Mouse (Mus musculus) forebrain, embryonic 10.5 days (tissue): Measurements from ENCODE around the gene Cdk8. TPM values are rescaled to one million over a fixed set of nuclear protein-coding genes. Genes with fewer than 3 reads are reported as not detected.

ENCODE experiments used
- DNase-seq: peaks from one replicate; pipeline ENCODE4 v3.0.0-alpha.2; 2017; ENCODE audit warnings: low spot score; ENCODE audit errors: extremely low spot score
- H3K27ac ChIP-seq: fragments of 300-500 bp; sonication (generic); 2 replicates; pipeline ENCODE4 v1.5.1; 2016; ENCODE audit warnings: mild to moderate bottlenecking
- H3K27me3 ChIP-seq: fragments of 300-500 bp; sonication (generic); 2 replicates; pipeline ENCODE4 v1.6.1; 2016; ENCODE audit warnings: mild to moderate bottlenecking; ENCODE audit not compliant: poor library complexity, severe bottlenecking
- H3K36me3 ChIP-seq: fragments of 300-500 bp; sonication (generic); replicated peaks from 2 replicates; pipeline ENCODE4 v1.6.1; 2016; ENCODE audit warnings: mild to moderate bottlenecking, moderate library complexity
- H3K4me1 ChIP-seq: fragments of 300-500 bp; sonication (generic); 2 replicates; pipeline ENCODE4 v1.6.1; 2016
- H3K4me3 ChIP-seq: fragments of 300-500 bp; sonication (generic); 2 replicates; pipeline ENCODE4 v1.5.1; 2016; ENCODE audit warnings: mild to moderate bottlenecking, moderate library complexity
- H3K9me3 ChIP-seq: fragments of 300-500 bp; sonication (generic); 2 replicates; pipeline ENCODE4 v1.6.1; 2016; ENCODE audit warnings: mild to moderate bottlenecking, moderate library complexity
- WGBS: fragments of 180-500 bp; shearing (Covaris S2); methylation state at CpG from one replicate; pipeline ENCODE4 v1.1.7; 2016; 5-methylcytosine and 5-hydroxymethylcytosine counted together
- polyA plus RNA-seq: library from polyadenylated mRNA; unstranded; fragments of >200 nt; fragmentation: Nextera tagmentation; extraction: Ambion mirVana; gene quantifications from 2 replicates; pipeline ENCODE4 v1.2.1, GENCODE M21; 2016

Gene Cdk8
- polyA plus RNA-seq, 1 experiment from 2014 or later, result 21.8 TPM

GRCm38 (mm10) chr5:146290446-146290845 is 59.4 kb downstream of the Cdk8 start:
- Histone ChIP-seq H3K27ac (no peak overlapping the region), H3K27me3 (no peaks in the 10 kb centered on the region), H3K4me3 (no peak overlapping the region), H3K36me3 (peaks cover 75% of the 10 kb centered on the region), H3K9me3 (no peaks in the 10 kb centered on the region), H3K4me1 (no peaks in the 10 kb centered on the region)
- 95% methylated on average over 5 of the region's 5 CpGs for WGBS
- DNase-seq, result no peak

GRCm38 (mm10) chr5:146291560-146291959 is 60.5 kb downstream of the Cdk8 start:
- no peak for DNase-seq
- Histone ChIP-seq H3K27me3 (no peaks in the 10 kb centered on the region), H3K36me3 (peaks cover 75% of the 10 kb centered on the region), H3K9me3 (no peaks in the 10 kb centered on the region), H3K27ac (no peak overlapping the region), H3K4me3 (no peak overlapping the region), H3K4me1 (no peaks in the 10 kb centered on the region)
- WGBS, result 93% methylated on average over 5 of the region's 5 CpGs

GRCm38 (mm10) chr5:146292896-146293680 is 62.1 kb downstream of the Cdk8 start:
- peaks cover 75% of the 10 kb centered on the region for H3K36me3 ChIP-seq
- H3K9me3 ChIP-seq, result no peaks in the 10 kb centered on the region
- H3K27me3 ChIP-seq, result no peaks in the 10 kb centered on the region
- WGBS, result 91% methylated on average over 5 of the region's 5 CpGs
- no peaks in the 10 kb centered on the region for H3K4me1 ChIP-seq
- DNase-seq, result no peak
- no peak overlapping the region for H3K4me3 ChIP-seq
- H3K27ac ChIP-seq, result no peak overlapping the region

- Histone ChIP-seq H3K27ac (no peak overlapping the region), H3K4me1 (no peaks in the 10 kb centered on the region), H3K36me3 (peaks cover 77% of the 10 kb centered on the region), H3K9me3 (no peaks in the 10 kb centered on the region), H3K27me3 (no peaks in the 10 kb centered on the region), H3K4me3 (no peak overlapping the region)
- WGBS, result 94% methylated on average over 11 of the region's 11 CpGs
- DNase-seq, result no peak
Observed at GRCm38 (mm10) chr5:146293919-146294700, 63.1 kb downstream of the Cdk8 start.

- no peak for DNase-seq
- 94% methylated on average over 5 of the region's 5 CpGs for WGBS
- H3K36me3 ChIP-seq, result peaks cover 78% of the 10 kb centered on the region
Observed at GRCm38 (mm10) chr5:146294834-146295233, 63.8 kb downstream of the Cdk8 start.

GRCm38 (mm10) chr5:146298807-146299519 is 67.9 kb downstream of the Cdk8 start:
- no peak for DNase-seq

More at GRCm38 (mm10) chr5:146294834-146295233, 63.8 kb downstream of the Cdk8 start:
- H3K27ac ChIP-seq, result no peak overlapping the region
- H3K27me3 ChIP-seq, result no peaks in the 10 kb centered on the region
- no peak overlapping the region for H3K4me3 ChIP-seq
- H3K9me3 ChIP-seq, result no peaks in the 10 kb centered on the region
- H3K4me1 ChIP-seq, result no peaks in the 10 kb centered on the region

GRCm38 (mm10) chr5:146299520-146299870 is 68.5 kb downstream of the Cdk8 start:
- H3K36me3 ChIP-seq, result peaks cover 88% of the 10 kb centered on the region
- no peak for DNase-seq
- H3K4me3 ChIP-seq, result no peak overlapping the region
- no peak overlapping the region for H3K27ac ChIP-seq
- no peaks in the 10 kb centered on the region for H3K4me1 ChIP-seq
- no peaks in the 10 kb centered on the region for H3K9me3 ChIP-seq
- H3K27me3 ChIP-seq, result no peaks in the 10 kb centered on the region
- WGBS, result 95% methylated on average over 8 of the region's 8 CpGs

More at GRCm38 (mm10) chr5:146298807-146299519, 67.9 kb downstream of the Cdk8 start:
- Histone ChIP-seq H3K4me1 (no peaks in the 10 kb centered on the region), H3K27me3 (no peaks in the 10 kb centered on the region), H3K36me3 (peaks cover 87% of the 10 kb centered on the region), H3K9me3 (no peaks in the 10 kb centered on the region), H3K4me3 (no peak overlapping the region), H3K27ac (no peak overlapping the region)
- 95% methylated on average over 13 of the region's 13 CpGs for WGBS

GRCm38 (mm10) chr5:146303470-146303869 is 72.4 kb downstream of the Cdk8 start:
- Histone ChIP-seq H3K27me3 (no peaks in the 10 kb centered on the region), H3K27ac (no peak overlapping the region), H3K4me3 (no peak overlapping the region), H3K4me1 (no peaks in the 10 kb centered on the region), H3K9me3 (no peaks in the 10 kb centered on the region), H3K36me3 (peaks cover 75% of the 10 kb centered on the region)
- 91% methylated on average over 5 of the region's 5 CpGs for WGBS
- DNase-seq, result peak; percentile 45

GRCm38 (mm10) chr5:146307046-146307743 is 76.2 kb downstream of the Cdk8 start:
- no peaks in the 10 kb centered on the region for H3K4me1 ChIP-seq
- H3K36me3 ChIP-seq, result peaks cover 49% of the 10 kb centered on the region
- 93% methylated on average over 8 of the region's 8 CpGs for WGBS

GRCm38 (mm10) chr5:146307744-146308096 is 76.7 kb downstream of the Cdk8 start:
- no peak overlapping the region for H3K27ac ChIP-seq
- H3K4me3 ChIP-seq, result no peak overlapping the region
- no peak for DNase-seq
- no peaks in the 10 kb centered on the region for H3K27me3 ChIP-seq
- peaks cover 48% of the 10 kb centered on the region for H3K36me3 ChIP-seq
- WGBS, result 95% methylated on average over 4 of the region's 4 CpGs
- no peaks in the 10 kb centered on the region for H3K9me3 ChIP-seq
- 0 out of 2 replicates have a peak, but pooled peaks cover 2% of the 10 kb centered on the region for H3K4me1 ChIP-seq

More at GRCm38 (mm10) chr5:146307046-146307743, 76.2 kb downstream of the Cdk8 start:
- no peak for DNase-seq
- Histone ChIP-seq H3K27me3 (no peaks in the 10 kb centered on the region), H3K27ac (no peak overlapping the region), H3K4me3 (no peak overlapping the region), H3K9me3 (no peaks in the 10 kb centered on the region)

- H3K9me3 ChIP-seq, result no peaks in the 10 kb centered on the region
- H3K27me3 ChIP-seq, result no peaks in the 10 kb centered on the region
- DNase-seq, result no peak
- peak overlapping the region; percentile 36; the same call in 1 of the 2 replicates for H3K27ac ChIP-seq
- H3K4me3 ChIP-seq, result no peak overlapping the region
- H3K4me1 ChIP-seq, result peaks cover 32% of the 10 kb centered on the region
- H3K36me3 ChIP-seq, result no peaks in the 10 kb centered on the region
- 86% methylated on average over 6 of the region's 6 CpGs for WGBS
Observed at GRCm38 (mm10) chr5:146314538-146314937, 83.5 kb downstream of the Cdk8 start.

GRCm38 (mm10) chr5:146315268-146315921 is 84.4 kb downstream of the Cdk8 start:
- Histone ChIP-seq H3K27ac (0 out of 2 replicates have a peak overlapping the region, but pooled peaks have one; percentile 35), H3K4me1 (peaks cover 32% of the 10 kb centered on the region), H3K27me3 (no peaks in the 10 kb centered on the region), H3K4me3 (no peak overlapping the region), H3K36me3 (no peaks in the 10 kb centered on the region), H3K9me3 (no peaks in the 10 kb centered on the region)
- WGBS, result 62% methylated on average over 14 of the region's 14 CpGs
- DNase-seq, result no peak
